Mouse (Mus musculus) 3T3-L1 (cell line): ENCODE results near the gene Tarbp2.

Experiments used
- DNase-seq: peaks from one replicate; pipeline ENCODE4 v3.0.0-alpha.2; 2015; ENCODE audit warnings: low read depth, low spot score

Tarbp2 gene

DNA sequence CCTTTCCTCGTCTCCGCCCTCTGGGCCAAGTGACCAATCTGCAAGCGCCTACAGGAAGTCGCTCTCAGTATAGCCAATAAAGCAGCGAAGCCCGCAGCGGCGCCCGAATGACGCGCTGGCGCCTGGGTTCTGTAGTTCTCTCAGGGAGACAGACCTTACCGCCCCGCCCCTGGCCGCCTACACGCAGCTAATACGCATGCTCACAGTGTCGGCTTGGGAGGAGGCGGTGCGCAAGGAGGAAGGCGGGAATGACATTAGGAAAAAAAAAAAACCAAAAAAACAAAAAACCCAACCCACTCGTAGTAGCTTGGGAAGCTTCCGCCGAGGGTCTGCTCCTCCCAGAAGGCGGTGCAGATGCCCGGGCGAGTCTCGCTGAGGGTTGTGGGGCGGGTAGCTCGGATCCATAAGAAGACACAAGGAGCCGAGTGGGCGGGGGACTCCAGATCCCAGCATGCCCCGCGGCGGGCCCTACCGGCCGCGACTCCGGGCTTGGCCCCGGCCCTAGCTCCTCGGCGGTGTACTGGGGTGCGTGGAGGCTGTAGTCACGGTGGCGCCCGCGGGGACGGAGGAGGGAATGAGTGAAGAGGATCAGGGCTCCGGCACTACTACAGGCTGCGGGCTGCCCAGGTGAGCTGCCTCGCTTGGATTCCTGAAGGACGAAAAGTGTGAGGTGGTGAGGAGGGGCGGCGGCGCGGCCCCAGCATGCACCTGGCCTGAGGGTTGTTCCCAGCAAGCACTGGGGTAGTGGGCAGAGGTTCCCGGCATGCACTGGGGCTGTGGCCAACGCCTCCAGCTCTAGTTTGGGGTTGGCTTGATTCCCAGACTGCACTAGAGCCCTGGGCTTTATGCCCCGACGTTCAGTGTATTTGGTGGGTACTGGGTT, at the start of gene Tarbp2:
TSS of gene Tarbp2 (plus strand) at position 217 of the 883 bp plus-strand sequence.
- DNase-seq: peak; percentile 100

DNA sequence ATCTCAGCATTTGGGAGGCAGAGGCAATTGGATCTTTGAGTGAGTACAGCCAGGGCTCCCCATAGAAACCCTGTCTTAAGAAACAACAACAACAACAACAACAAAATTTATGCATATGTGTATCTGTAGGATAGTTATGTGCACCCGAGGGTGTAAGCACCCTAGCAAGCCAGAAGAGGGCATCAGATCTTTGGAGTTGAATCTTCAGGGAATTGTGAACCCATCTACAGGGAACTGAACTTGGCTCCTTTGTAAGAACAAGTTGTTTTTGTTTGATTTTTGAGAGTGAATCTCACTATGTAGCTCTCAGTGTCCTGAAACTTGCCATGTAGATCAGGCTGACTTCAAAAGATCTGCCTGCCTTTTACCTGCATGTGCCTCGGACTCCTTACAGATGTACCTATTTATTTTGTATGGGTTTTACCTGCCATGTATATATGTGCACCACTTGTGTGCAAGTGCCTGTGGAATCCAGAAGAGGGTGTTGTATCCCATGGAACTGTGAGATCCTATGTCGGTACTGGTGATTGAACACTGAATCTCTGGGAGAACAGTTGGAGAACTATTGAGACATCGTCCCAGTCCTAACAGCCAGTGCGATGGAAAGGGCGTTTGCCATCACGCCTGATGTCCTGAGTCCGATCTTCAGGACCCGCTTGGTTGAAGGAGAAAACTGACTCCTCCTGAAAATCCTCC, 49.2 kb upstream of the Tarbp2 start:
- no peak for DNase-seq

DNA sequence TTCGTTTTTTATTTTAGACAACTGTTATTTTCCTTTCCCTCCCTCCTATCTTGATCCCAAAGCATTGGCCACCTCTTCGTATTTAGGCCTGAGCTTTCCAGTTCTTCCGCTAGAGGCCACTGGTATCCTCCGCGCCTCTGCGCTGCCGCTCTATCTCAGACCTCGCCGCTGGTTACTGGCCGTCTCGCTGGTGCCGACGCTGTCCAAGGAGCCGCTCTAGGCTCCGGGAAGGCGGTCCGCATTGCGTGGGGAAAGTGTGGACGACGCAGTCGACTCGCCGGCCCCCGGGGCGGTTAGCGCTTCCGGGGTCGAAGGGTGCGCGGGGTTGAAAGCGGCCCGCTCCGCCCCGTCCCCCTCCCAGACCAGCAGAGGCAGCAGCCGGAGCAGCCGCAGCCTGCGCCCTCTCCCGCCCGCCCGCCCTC, 47.8 kb upstream of the Tarbp2 start, which contains the start of gene Pcbp2:
TSS of gene Pcbp2 (plus strand) at position 357 of the 422 bp plus-strand sequence.
- peak; percentile 99 for DNase-seq

DNA sequence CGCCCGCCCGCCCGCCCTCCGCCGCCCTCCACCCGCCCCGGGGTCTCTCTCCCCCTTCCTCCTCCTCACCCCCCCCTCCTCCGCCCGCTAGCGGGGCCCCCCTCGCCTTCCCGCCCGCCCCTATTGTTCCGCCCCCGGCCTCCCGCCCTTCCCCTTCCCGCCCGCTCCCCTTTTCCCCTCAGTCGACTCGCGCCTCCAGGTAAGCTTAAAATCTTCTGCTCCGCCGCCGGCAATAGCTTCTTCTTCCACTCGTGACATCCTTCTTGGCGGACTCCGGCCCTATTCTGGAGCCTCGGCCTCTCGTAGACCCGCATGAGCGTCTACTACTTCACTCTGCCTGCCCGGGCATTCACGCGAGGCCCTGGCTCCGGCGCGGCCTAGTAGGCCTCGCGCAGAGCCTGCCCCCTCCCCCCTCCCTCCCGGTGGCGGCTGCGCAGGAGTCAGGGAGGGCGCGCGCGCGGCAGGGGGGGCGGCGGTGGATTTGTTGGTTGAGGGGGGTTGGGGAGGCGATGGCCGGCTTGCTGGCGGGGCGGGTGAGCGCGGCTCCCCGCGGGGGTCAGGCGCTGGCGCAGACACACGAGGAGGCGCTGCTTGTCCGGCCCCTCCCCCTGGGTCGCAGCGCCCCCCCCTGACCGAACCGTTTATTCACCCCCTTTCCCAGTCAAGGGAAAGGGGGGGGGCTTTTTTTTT, 47.2 kb upstream of the Tarbp2 start:
- DNase-seq: peak; percentile 74

DNA sequence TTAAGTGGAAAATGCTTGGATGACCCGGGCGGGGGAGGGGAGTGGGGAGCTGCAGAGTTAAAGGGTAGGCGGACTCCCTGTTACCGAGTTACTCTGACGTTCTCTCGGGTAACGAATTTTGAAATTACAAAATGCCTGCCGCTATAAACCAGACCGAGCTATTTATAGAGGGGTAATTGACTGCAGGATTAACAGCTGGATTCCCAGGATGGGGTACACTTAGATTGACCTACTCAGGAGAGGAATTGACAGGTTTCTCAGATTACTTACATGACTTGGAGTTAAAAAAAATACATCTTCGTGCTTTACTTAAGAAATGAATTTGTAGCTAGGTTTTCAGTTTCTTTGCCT, 46.7 kb upstream of the Tarbp2 start:
- DNase-seq: no peak

DNA sequence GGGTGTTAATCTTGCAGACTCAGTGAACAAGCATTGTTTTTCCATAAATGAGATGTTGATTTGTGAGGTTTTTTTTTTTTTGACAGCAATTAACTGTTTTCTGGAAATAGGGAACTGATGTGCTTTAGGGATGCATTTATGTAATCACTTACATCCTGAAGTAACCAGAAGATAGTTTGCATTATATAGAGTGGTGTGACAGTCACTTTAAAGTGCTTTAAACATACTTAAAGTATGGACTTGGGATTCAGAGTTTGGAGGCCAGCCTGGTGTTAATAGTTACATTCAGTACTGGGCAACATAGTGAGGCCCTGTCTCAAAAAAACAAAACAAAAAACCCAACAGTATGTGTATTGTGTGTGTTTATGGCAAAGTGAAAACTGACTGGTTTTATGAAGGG, 46.3 kb upstream of the Tarbp2 start:
- DNase-seq: no peak

DNA sequence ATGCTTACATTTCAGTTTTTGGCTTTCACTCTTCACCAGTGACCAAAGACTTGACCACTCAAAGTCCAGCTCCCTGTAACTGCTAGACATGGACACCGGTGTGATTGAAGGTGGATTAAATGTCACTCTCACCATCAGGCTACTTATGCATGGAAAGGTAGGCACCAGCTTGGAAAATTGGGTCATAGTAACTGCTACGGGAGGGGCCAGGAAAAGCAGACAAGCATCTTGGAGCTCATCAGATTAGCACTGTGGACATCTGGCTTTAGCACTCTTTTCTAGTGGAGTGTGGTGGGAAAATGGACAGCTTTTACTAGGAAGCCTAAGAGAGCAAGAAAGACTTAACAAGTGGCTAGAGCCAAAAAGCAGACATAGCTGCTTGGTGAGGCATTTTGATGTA, 44.7 kb upstream of the Tarbp2 start:
- DNase-seq: no peak

DNA sequence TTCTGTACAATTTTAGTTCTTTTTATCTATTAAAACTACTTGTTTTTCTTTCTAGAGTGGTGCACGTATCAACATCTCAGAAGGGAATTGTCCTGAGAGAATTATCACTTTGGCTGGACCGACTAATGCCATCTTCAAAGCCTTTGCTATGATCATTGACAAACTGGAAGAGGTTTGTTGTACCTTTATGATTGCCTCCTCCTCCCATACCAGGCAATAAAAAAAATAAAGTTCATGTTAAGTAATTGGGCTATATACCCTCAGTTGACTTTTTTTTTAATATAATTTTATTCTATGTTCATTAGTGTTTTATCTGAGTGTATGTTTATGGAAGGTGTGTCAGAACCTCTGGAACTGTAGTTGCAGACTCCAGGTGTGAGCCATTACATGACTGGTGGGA, 43.5 kb upstream of the Tarbp2 start:
- DNase-seq: no peak

DNA sequence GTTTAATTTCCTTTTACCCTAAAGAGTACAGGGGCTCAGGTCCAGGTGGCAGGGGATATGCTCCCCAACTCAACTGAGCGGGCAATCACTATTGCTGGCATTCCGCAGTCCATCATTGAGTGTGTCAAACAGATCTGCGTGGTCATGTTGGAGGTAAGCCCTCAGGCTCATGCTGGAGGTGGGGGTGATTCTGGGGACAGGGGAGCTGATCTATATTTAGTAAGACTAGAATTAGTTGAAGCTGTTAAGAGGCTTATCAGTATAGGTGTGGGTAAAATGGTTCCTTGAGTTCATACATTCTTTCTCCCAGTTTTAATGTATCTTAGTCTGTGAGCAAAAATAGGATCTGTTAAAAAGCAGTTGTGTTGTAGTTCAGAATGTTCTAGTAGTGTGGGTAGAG, 34.9 kb upstream of the Tarbp2 start:
- DNase-seq: no peak

DNA sequence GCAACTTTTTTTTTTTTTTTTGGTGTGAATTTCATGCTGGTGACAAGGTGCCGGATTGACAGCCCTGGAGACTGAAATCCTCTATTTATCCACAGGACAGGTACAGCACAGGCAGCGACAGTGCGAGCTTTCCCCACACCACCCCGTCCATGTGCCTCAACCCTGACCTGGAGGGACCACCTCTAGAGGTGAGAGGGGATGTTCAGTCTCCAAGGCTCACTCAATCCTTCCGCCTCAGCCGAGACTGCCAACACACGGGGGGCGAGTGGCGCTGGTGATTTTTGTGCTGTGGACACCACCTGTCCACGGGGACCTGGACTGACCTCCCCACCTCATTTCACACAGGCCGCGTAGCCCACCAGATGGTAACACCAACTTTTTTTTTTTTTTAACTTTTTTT, 32.1 kb upstream of the Tarbp2 start:
- DNase-seq: no peak

DNA sequence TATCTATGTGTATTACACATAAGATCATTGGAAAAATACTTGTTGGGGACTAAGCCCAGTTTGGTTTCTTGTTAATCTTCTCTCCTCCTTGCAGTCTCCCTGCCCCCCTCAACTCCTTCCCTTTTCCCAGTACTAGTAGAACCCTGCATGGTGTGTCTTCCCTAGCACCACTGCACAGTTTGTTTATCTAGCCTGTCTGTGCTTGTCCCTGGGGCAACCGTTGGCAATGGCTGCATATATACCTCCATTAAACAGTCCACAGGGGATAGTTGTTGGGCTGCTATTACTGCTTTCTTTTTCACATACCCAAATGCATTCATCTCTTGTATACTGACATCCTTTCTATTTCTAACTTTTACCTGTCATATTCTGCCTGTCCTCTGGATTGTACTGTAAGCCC, 30.3 kb upstream of the Tarbp2 start:
- no peak for DNase-seq

DNA sequence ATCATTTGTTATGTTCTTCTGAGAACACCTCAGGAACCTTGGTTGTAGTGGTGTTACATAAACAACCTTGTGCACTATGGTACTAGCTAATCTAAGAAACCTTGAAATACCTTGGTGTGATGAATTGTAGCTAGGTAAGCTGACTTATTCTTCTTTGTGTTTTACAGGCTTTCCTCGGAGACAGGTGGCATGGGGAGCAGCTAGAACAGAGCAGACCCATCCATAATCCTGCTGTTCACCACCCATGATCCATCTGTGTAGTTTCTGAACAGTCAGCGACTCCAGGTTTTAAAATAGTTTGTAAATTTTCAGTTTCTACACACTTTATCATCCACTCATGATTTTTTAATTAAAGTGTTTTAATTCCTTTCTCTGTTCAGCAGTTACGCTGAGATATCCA, 19.7 kb upstream of the Tarbp2 start:
- no peak for DNase-seq

DNA sequence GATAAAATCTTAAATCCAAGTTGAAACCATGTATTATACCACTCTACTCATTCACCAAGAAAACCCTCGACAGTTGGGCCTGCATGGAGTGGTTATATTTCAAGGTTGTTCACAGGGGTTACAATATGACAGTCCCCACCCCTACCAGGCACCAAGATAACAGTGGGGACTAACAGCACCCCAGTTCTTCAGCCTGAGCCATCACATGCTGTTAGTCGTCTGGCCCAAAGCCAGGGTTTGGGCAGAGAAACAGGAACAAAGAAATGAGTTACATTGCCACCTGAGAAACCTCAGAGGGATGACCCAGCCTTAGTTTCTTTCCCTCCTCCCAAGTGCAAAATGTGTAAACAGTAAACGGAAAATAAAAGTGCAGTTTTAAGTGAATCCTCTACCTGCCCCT, 18.6 kb upstream of the Tarbp2 start:
- DNase-seq: no peak

DNA sequence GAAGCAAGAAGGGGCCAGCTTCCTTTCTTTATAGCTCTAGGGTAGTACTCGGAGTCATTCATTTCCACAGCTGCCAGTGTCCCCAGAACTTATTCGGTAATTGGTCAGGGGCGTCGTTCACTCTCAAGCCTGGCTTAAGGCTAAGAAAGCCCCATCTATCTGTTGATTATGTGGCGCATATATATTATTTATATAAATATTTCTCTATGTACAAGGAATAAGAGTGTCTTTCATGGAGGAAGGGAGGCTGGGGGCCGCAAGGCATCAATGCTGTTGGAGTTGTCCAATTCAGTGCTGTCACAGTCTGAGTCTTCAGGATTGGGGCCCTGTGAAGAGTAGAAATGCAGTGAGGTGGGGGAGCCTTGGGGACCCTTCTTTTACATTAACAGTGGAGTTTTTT, 18.1 kb upstream of the Tarbp2 start:
- DNase-seq: no peak

DNA sequence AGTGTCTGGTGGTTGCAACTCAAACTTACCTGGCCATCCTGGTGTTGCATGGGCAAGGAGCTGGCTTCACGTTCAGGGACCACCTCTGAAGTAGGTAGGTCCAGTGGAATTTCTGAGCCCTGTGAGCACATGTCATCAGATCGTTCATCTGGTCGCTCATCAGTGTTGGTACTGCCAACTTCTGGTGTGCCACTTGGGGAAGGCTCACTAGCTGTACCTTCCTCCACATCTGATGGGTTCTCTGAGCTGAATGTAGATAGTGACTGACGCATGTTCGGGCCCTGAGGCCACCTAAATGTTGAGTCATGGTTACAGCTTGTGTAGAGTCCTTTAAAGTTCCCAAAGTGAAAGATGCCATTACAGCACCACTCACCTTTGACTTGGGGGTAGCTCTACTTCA, 17.5 kb upstream of the Tarbp2 start:
- DNase-seq: no peak

DNA sequence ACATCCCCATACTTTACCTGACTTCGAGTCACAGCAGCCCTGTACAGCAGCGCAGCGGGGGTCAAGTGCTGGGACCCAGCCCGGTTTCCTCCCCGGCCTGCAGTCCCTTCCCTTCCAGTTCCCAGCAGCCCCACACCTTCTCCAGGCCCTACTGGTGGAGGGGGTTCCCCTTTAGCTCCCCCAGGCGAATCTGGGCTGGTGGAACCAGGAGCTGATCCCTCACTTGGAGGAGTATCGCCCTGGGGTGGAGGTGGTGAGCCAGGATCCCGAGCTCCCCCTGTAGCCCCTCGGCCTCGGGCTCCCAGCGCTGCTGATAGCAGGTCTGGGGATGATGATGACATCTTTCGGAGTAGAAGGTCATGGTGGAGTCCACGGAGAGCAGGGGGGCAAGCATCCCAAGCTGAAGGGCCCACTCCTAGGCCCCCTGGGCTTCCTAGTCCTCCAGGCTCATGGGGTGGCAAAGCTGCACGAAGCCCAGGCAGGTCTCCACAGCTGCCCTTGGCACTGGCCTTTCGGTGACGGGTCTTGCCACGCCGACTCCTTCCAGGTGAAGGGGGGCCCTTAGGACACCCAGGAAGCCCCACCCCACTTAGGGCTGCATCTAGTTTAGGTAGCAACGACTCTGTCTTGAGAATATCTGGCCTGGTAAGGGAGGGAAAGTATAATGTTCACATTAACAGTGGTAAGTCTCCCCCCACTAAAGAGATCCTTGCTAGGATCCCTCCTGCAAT, 16.7 kb upstream of the Tarbp2 start:
- DNase-seq: no peak

DNA sequence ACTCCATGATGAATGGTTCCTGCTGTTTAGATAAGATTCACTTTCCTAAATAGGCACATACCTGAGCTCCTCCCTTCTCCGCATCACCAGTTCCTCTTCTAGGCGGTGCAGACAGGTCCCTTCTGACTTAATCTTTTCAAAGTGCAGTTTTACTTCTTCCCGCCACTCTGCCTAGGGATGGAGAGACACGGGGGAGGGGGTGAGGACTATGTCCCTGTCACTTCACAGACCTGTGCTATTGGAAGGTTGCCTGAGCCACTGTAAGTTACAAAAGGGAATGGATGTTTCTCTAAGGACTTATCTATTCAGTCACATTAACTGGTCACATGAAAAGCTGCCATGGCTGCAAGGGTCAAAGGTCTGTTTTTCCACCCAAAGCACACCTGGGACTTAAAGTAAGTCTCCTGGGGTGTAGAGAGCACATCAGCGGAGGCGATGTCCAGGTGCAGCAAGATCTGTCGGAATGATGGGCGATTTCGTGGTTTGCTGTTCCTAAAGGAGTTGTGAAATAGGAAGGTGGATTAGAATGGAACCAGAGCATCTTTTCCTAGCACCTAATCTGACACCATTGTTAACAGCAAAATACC, 15.6 kb upstream of the Tarbp2 start:
- DNase-seq: no peak

DNA sequence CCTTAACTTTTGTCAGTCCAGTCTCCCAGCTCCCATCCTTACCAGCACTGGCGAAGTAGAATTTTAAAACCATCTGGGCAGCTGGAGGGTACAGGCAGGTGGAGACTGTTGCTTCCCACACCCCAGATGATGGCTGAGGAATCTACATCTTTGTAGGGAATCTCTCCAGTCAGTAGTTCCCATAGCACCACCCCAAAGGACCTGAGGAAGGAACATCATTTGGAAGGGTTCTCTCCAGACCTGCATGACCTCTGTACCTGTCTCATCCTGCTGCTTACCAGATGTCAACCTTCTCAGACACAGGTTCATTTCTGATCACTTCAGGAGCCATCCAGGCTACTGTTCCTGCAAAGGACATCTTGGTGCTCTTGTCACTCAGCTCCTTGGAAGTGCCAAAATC, 14.5 kb upstream of the Tarbp2 start, which contains the start of gene Gm10337:
TSS of gene Gm10337 (plus strand) at position 276 of the 400 bp plus-strand sequence.
- no peak for DNase-seq

DNA sequence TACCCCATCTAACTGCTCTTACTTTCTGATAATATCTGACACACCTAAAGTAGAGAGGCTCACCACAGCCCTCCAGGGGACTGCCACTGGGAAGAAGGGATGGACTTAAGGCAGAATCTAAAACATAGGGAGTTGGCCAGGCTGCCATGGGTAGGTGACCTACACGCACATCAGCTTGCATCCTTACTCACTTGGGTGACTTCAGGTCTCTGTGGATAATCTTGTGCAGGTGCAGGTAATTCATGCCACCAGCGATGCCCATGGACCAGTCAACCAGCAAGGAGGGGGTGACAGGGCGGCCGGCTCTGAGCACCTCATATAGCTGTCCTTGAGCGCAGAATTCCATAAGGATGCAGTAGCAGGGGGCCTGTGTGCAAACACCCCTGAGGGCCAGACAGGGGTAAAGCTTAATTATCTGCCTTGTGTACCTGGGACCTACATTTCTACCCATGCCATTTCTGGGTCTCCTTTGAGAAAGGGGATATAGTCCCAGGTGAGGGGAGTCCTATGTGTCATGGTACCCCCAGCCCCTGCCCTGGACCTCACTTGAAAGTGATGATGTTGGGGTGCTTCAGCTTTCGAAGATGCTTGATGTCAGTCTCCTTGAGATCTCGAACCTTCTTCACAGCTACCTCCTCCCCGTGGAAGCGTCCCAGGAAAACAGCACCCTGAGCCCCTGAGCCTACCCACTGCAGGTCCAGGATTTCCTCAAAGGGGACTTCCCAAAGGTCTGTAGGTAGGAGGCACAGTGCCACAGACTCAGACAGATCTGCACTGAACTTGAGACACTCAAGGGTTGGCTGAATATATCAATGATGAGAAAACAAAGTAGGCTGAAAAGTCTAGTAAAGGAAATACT, 13.8 kb upstream of the Tarbp2 start:
- no peak for DNase-seq

DNA sequence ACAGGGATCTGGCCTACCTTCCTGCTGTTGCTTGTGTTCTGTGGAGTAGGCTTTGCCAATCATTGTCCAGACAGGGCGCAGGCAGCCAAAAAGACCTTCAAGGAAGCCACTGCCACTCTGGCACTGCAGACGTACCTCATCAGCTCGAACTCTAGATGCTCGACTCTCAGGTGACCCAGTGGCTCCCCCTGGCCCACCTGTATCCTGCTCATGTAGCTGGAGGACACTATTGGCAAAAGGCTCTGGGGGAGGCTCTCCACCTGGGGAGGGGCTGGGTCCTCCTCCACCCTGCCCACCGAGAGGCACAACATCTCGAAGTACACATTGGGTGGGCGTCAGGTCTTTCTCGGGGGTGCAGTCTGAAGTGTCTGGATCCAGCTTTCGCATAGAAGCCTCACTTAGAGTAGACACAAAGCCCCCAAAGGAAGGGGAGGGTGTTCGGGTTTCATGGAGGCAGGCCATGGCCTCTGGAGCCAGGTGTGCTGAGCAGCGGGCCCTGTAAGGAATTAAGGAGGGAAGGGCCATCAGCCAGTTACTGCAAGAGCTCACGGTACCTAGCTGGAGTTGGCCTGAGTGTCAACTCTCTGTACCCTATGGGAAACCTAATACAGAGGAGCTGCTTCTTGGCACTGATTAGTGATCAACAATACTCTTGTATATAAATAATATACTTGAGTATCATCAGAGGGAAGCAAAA, 12.8 kb upstream of the Tarbp2 start:
- DNase-seq: no peak
